Mouse (Mus musculus) heart, adult 11 months (tissue): Measurements from ENCODE around the gene Arl9.
A peak's percentile ranks its signal among the peaks of the same experiment; 100 is the strongest.

ENCODE experiments used
- DNase-seq: peaks from one replicate; pipeline ENCODE4 v3.0.0; 2022

Arl9 gene

DNA sequence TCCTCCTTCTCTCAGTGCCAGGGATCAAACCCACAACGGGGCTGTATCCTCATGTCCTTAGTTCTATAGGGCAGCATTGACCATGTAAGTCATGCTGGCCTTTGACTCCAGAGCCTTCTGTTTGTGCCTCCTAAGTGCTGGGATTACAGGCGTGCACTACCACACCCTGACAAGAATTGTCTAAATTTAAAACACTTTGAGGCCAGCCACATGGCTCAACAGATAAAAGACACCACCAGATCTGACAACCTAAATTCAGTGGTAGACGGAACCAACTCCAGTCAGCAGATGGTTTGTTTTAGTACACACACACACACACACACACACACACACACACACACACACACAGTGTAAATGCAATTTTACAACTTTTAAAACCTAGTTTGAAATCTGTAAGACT is 24.2 kb downstream of the Arl9 start:
- DNase-seq, result peak; percentile 42

DNA sequence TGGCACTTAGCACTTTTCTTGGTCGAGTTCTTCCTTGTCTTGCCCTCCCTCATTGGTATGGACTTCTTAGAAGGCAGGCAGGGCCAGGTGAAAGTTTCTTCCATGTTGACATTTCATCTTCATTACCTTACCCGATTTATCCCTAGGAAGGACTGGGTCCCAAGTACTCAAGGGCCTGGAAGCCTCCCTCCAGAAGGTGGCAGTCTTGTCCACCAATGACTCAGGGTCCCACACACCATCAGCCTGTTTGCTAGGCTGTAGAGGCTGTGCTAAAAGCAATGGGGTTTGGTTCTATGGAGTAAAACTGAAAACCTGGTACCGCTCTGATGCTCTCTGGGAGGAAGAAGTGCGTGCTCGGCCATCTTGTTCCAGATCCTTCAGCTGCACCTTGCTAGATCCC is 25.9 kb downstream of the Arl9 start:
- DNase-seq, result peak; percentile 90

DNA sequence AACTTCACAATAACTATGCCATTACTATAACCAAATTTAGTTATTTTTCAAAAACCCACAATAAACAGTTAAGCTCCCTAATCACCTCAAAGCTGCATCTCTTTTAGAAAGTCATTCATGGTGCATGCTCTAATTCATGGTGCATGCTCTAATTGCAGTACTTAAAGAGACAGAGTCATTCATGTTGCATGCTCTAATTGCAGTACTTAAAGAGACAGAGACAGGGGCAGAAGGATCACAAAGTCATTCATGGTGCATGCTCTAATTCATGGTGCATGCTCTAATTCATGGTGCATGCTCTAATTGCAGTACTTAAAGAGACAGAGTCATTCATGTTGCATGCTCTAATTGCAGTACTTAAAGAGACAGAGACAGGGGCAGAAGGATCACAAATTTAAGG is 31.2 kb downstream of the Arl9 start:
- peak; percentile 17 for DNase-seq

DNA sequence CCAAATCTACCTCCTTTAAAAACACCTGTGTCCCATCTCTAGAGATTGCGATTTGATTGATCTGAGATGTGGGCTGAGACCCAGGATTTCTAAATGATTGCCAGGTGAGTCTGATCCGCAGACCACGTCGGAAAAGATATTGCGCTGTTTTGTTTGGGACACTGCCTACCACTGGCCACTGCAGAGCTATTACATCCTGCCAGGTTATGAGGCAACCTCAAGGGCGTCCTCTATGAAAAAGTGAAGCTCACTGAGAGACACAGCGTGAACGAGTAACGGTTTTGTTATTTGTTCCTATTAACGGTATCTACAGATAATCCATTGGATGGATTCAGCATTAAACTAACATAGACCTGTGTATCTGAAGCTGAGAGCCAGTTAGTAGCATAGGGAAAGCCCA is 34.6 kb downstream of the Arl9 start:
- DNase-seq, result peak; percentile 56

DNA sequence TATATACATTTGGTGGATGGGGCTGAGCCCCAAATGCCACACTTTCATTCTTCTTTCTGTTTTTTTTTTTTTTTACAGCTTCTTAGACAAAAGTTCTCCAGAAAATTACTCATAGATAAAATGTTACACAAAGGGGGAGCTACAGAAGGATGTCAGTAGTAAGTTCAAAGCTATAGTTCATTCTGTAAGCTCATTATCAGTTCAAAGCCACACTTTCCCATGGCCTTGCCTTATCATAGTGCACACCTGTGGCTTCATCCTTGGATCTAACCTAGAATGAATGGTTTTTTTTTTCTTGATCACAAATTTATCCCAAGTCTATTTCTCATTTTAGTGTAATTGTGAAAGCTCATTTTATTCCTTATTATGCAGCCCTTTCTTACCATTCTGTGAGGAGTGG is 35.5 kb downstream of the Arl9 start:
- no peak for DNase-seq

DNA sequence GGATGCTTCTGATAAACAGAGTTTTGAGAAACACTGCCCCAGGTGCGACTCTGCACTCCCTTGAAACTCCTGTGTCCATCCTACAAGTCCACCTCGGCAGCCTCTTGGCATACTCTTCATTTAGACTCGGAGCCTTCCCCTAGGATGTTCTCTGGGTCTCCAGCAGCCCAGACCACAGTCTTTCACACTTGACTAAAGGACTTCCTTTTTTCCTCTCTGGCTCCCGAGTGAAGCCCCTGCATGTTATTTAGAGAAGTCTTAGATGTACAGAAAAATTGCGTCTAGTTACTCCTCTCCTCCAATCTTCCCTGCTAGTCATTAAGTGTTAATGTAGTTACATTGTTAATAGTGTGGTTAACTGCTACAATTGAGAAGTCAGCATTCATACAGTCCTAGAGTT is 40.5 kb downstream of the Arl9 start:
- DNase-seq, result peak; percentile 77

DNA sequence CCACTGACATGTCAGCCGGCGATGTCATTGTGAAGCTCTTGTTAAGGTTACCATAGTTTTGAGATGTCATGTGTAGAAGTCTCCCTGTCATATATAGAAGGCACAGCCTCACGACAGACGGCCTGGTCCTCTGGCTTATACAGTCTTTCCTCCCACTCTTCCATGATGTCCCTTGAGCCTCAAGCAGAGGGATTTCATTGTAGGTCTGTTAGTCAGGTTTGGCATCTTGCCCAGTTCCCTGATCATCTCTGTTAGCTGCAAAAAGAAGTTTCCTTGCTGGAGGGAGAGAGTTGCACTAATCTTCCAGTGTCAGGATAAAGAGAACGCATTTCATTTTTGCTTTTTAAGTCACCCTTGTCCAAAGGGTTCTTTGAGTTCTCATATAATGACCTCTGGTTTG is 48.8 kb downstream of the Arl9 start:
- DNase-seq, result peak; percentile 57

- peak; percentile 33 for DNase-seq
Measured at GRCm38 (mm10) chr5:77056881-77057440, 53.1 kb downstream of the Arl9 start.
